Mouse (Mus musculus) cerebellum, adult (tissue): ENCODE results near the gene Lipk.

Experiments
- ATAC-seq: cut with Nextera tagmentation; 2 replicates; pipeline ENCODE4 v1.9.2; 2017; ENCODE audit warnings: mild to moderate bottlenecking, moderate library complexity, mixed read lengths; ENCODE audit not compliant: insufficient number of reproducible peaks, low FRiP score, low TSS enrichment

The Lipk gene

GRCm38 (mm10) chr19:34008002-34008401 lies at the start of gene Lipk:
TSS of gene Lipk (plus strand) at chr19:34008290.
- ATAC-seq: no peak

DNA sequence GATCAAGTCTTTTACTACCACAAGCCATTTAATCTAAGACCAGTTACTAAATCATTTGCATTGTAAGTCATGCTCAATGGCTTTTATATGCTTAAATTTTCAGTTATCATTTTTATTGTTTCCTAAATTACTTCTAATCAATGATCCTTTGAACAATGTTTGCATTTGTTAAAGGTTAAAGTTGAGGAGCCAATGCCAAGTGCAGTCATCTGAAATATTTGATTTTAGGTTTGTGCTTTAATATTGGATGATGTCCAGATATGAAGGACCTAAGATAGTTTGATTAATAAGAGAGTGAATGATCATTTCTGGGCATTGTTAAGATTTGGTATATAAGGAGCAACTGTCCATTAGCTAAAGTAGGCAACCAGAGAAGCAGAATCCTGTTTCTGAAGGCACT lies 47.2 kb upstream of the Lipk start, which contains the start of gene Lipf:
Gene Lipf, plus strand, starts transcription at position 301 of the 400 bp plus-strand sequence.
- no peak for ATAC-seq

DNA sequence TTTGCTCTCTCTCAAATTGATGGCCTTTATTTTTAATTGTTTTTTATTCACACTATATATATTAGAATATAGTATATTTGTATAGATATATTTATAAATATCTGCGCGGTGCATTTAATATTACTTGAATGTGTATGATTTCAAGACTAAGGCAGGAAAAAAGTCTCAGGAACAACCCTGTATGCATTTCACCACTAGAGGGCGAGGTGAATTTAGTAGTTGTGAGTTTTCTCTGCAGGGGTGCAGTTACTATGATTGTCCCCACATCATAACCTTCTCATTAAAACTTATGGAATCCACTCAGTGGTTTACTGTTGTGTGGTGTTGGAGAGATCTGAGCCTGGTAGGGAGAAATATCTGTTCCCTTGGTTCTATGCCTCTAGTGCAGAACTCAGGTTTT lies 29.1 kb upstream of the Lipk start:
- ATAC-seq: no peak

GRCm38 (mm10) chr19:33983043-33983442 lies 25.0 kb upstream of the Lipk start:
- no peak for ATAC-seq

DNA sequence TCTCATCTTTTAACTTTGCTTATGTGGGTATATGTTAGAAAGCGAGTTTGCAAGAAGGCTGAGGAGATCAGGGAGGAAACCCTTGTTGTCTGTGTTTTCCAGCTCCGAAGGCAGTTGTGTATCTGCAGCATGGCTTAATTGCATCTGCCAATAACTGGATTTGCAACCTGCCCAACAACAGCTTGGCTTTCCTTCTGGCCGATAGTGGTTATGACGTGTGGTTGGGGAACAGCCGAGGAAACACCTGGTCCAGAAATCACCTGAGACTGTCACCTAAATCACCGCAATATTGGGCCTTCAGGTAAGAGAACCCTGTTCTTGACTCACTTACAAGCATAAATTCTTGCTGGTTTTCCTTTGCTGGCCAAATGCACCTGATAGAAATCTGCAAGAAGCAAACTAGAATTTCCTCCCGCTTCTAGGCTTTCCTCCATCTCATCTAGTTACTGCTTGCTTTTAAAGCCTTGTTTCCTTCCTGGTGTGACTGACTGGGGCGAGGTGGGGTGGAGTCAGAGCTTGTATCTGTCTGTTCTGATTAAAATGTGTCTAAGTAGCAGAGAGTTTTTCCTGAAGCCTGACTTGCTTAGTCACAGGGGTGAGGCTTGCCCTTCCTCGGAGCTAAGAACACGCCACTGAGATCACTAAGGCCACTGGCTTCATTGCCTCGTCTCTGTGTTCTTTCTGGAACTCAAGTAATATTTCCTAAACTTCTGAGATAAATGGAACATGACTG lies 13.5 kb downstream of the Lipk start:
- no peak for ATAC-seq

GRCm38 (mm10) chr19:34022759-34023158 lies 14.7 kb downstream of the Lipk start:
- no peak for ATAC-seq

GRCm38 (mm10) chr19:34039731-34040130 lies 31.6 kb downstream of the Lipk start:
- ATAC-seq: no peak

- no peak for ATAC-seq
These were observed 34.9 kb downstream of the Lipk start for GRCm38 (mm10) chr19:34043008-34043407.

DNA sequence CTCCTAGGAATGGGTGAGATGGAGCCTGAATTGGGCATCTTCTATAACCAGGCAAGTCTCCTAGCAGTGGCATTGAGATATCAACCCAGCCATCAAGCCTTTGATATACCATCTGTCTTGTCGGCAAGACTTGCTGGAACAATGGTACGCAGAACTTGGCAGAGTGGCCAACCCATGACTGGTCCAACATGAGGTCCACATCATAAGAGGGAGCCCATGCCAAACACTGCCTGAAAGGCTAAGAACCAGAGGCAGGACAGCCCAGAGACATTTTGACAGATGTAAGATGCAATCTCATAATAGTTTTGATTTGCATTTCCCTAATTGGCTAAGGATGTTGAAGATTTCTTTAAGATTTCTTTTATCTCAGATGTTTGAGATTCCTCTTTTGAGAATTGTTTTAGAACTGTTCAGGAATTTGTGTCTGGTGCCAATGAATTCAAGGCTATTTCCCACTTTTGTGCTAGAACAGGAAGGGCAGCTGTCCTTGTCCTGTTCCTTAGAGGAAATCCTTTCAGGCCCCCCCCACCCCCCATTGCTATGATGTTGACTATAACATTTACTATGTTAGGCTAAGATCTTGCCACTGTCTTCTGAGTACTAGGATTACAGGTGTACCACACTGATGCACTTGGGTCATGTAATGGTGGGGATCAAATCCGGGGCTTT lies 41.4 kb downstream of the Lipk start:
- no peak for ATAC-seq

- ATAC-seq: no peak
These were observed 43.4 kb downstream of the Lipk start for GRCm38 (mm10) chr19:34051502-34051901.

GRCm38 (mm10) chr19:34063547-34063946 lies 55.5 kb downstream of the Lipk start:
- no peak for ATAC-seq

DNA sequence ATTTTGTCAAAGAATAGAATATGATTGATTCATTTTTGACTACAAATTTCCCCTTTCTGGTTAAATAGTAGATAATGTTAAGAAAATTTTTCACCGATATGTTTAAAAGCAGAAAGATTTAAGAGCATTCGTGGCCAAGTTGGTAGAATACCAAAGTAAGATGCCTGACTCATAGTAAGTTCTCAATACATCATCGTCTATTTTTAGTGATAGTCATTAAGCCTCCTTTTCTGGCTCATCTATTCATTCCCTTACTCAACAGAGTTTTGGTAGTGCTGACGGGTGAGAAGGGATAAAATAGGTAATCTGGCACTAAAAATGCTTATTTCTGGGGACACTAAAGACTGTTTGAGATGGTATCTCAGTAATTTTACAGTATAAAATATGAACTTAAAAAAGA lies 56.0 kb downstream of the Lipk start:
- ATAC-seq: no peak

DNA sequence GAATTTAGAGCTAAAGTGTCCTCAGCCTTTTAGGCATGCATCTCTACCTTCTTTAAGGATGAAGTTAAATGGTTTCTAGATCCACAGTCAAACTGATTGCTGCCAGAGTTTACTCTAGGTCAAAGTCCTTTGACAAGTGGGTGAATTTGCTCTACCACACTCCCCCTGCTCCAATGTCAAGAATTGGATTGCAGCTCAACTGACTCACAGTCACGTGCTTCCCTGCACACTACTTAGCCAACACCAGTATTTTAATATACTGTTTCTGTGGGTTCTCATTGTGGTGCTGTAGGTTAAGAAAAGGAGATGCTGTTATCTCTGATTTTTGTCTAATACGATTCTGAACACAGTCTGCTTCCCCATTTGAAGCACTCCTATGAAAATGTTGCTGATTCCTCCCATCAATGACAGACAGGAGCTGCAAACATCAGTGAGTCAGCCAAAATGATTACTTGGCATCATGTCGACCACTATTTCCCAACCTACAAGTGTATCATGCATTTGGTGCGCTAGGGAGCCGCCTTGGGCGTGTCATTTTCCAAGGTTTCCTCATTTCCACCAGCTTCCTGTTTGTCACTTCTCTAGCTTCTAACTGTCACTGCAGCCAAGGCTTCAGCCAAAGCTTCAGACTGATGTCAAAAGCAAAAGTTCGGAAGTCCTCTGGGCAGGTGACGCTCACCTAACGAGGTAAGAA lies 58.8 kb downstream of the Lipk start, which contains the start of gene Lipn:
Gene Lipn, plus strand, starts transcription at position 580 of the 694 bp plus-strand sequence.
- ATAC-seq: no peak

DNA sequence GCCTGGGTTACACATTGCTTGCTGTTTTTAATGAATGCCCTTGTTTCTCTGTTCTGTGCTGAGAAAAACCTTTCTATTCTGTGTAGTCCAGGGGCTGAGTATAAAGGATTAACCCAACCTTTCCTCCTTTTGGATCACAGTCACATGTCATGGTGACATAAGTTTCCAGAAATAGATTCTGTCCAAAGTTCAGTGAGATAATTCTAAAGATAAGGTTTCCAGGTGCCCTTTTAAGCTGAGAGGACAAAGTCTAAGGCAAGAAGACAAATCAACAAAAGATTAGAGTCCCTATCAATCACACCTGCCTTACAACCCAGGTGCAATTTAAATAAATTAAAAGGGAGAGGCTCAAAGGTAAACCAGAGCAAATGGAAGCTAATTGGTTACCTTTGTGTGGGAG lies 66.1 kb downstream of the Lipk start:
- no peak for ATAC-seq

GRCm38 (mm10) chr19:34078130-34078529 lies 70.0 kb downstream of the Lipk start:
- ATAC-seq: no peak

- no peak for ATAC-seq
These were observed 81.1 kb downstream of the Lipk start for GRCm38 (mm10) chr19:34089011-34089680.

GRCm38 (mm10) chr19:34095381-34095780 lies 87.3 kb downstream of the Lipk start:
- ATAC-seq: no peak

DNA sequence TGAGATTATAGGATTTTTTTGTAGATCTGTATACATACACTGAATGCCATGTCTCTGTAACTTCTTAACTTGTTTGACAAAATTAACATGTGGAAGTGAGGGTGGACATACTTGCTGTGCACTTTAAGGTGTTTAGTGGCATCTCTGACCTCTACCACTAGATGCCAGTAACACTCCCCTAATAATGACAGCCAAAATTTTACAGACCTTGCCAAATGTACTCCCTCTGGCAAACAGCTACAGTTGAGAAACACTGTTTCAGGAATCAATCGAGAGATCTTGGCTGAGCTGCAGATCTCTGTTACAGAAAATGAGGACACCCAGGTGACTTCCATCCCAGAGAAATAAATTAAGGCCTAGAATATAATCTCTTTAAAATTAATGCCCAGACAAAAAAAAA lies 88.1 kb downstream of the Lipk start:
- ATAC-seq: no peak
